Mouse (Mus musculus): ENCODE results near the gene Camta1. TPM values are rescaled to one million over a fixed set of nuclear protein-coding genes. Genes with fewer than 3 reads are reported as not detected.

The Camta1 gene
- polyA plus RNA-seq, 1 experiment from 2014 or later = 77.1 TPM

- Histone ChIP-seq H3K27me3 (no peaks in the 10 kb centered on the region), H3K4me3 (replicated peaks) (no peak overlapping the region), H3K36me3 (no peaks in the 10 kb centered on the region), H3K4me1 (no peaks in the 10 kb centered on the region), H3K4me2 (replicated peaks) (no peak overlapping the region), H3K9ac (no peak overlapping the region), H3K27ac (replicated peaks) (no peak overlapping the region), H3K9me3 (replicated peaks) (no peaks in the 10 kb centered on the region)
- ATAC-seq (ENCODE audit: insufficient number of reproducible peaks, low FRiP score, low TSS enrichment, low read depth) = no peak
- WGBS = 54% methylated on average over 6 of the region's 6 CpGs
These were observed 572.6 kb downstream of the Camta1 start for GRCm38 (mm10) chr4:151288893-151289585.

- Histone ChIP-seq H3K27ac (replicated peaks) (no peak overlapping the region), H3K4me3 (replicated peaks) (no peak overlapping the region), H3K9me3 (replicated peaks) (no peaks in the 10 kb centered on the region), H3K27me3 (no peaks in the 10 kb centered on the region), H3K4me2 (replicated peaks) (no peak overlapping the region), H3K9ac (no peak overlapping the region), H3K36me3 (no peaks in the 10 kb centered on the region), H3K4me1 (no peaks in the 10 kb centered on the region)
- 58% methylated on average over 12 of the region's 12 CpGs for WGBS
- ATAC-seq (ENCODE audit: insufficient number of reproducible peaks, low FRiP score, low TSS enrichment, low read depth) = no peak
These were observed 575.7 kb downstream of the Camta1 start for GRCm38 (mm10) chr4:151285905-151286445.

GRCm38 (mm10) chr4:151285432-151285831 is 576.2 kb downstream of the Camta1 start:
- no peak overlapping the region for H3K4me3 ChIP-seq (replicated peaks)
- 70% methylated on average over 3 of the region's 3 CpGs for WGBS
- no peak overlapping the region for H3K4me2 ChIP-seq (replicated peaks)
- H3K9me3 ChIP-seq (replicated peaks) = no peaks in the 10 kb centered on the region
- no peak for ATAC-seq (ENCODE audit: insufficient number of reproducible peaks, low FRiP score, low TSS enrichment, low read depth)
- H3K27me3 ChIP-seq = no peaks in the 10 kb centered on the region
- no peaks in the 10 kb centered on the region for H3K4me1 ChIP-seq
- no peak overlapping the region for H3K27ac ChIP-seq (replicated peaks)
- H3K36me3 ChIP-seq = no peaks in the 10 kb centered on the region
- H3K9ac ChIP-seq = no peak overlapping the region

- ATAC-seq (ENCODE audit: insufficient number of reproducible peaks, low FRiP score, low TSS enrichment, low read depth) = no peak
- Histone ChIP-seq H3K27me3 (no peaks in the 10 kb centered on the region), H3K9ac (no peak overlapping the region), H3K27ac (replicated peaks) (no peak overlapping the region), H3K4me2 (replicated peaks) (no peak overlapping the region), H3K4me1 (no peaks in the 10 kb centered on the region), H3K4me3 (replicated peaks) (no peak overlapping the region), H3K36me3 (no peaks in the 10 kb centered on the region), H3K9me3 (replicated peaks) (no peaks in the 10 kb centered on the region)
- WGBS = 29% methylated on average over 16 of the region's 16 CpGs
These were observed 578.5 kb downstream of the Camta1 start for GRCm38 (mm10) chr4:151283092-151283741.

GRCm38 (mm10) chr4:151282103-151282502 is 579.6 kb downstream of the Camta1 start:
- no peak overlapping the region for H3K27ac ChIP-seq (replicated peaks)
- no peak overlapping the region for H3K9ac ChIP-seq
- no peak overlapping the region for H3K4me3 ChIP-seq (replicated peaks)
- no peaks in the 10 kb centered on the region for H3K9me3 ChIP-seq (replicated peaks)
- H3K4me1 ChIP-seq = no peaks in the 10 kb centered on the region
- H3K36me3 ChIP-seq = no peaks in the 10 kb centered on the region
- no peak overlapping the region for H3K4me2 ChIP-seq (replicated peaks)
- WGBS = 69% methylated on average over 14 of the region's 14 CpGs
- no peak for ATAC-seq (ENCODE audit: insufficient number of reproducible peaks, low FRiP score, low TSS enrichment, low read depth)
- H3K27me3 ChIP-seq = no peaks in the 10 kb centered on the region

- Histone ChIP-seq H3K36me3 (no peaks in the 10 kb centered on the region), H3K27me3 (no peaks in the 10 kb centered on the region), H3K9ac (no peak overlapping the region), H3K4me3 (replicated peaks) (no peak overlapping the region), H3K9me3 (replicated peaks) (no peaks in the 10 kb centered on the region), H3K4me1 (0 out of 2 replicates have a peak, but pooled peaks cover 4% of the 10 kb centered on the region), H3K4me2 (replicated peaks) (no peak overlapping the region), H3K27ac (replicated peaks) (no peak overlapping the region)
- ATAC-seq (ENCODE audit: insufficient number of reproducible peaks, low FRiP score, low TSS enrichment, low read depth) = 0 out of 2 replicates have a peak, but pooled peaks have one; percentile 37
- WGBS = 50% methylated on average over 13 of the region's 13 CpGs
These were observed 586.4 kb downstream of the Camta1 start for GRCm38 (mm10) chr4:151275292-151275691.

GRCm38 (mm10) chr4:151263786-151264414 is 597.8 kb downstream of the Camta1 start:
- Histone ChIP-seq H3K9ac (no peak overlapping the region), H3K9me3 (replicated peaks) (no peaks in the 10 kb centered on the region), H3K27me3 (peaks cover 19% of the 10 kb centered on the region), H3K4me3 (replicated peaks) (no peak overlapping the region), H3K4me2 (replicated peaks) (no peak overlapping the region), H3K27ac (replicated peaks) (0 out of 2 replicates have a peak overlapping the region, but pooled peaks have one; percentile 2), H3K4me1 (peaks cover 19% of the 10 kb centered on the region), H3K36me3 (no peaks in the 10 kb centered on the region)
- ATAC-seq (ENCODE audit: insufficient number of reproducible peaks, low FRiP score, low TSS enrichment, low read depth) = no peak
- 39% methylated on average over 14 of the region's 14 CpGs for WGBS

GRCm38 (mm10) chr4:151263052-151263451 is 598.6 kb downstream of the Camta1 start:
- Histone ChIP-seq H3K4me3 (replicated peaks) (no peak overlapping the region), H3K27me3 (peaks cover 19% of the 10 kb centered on the region), H3K9ac (no peak overlapping the region), H3K27ac (replicated peaks) (no peak overlapping the region), H3K4me1 (peaks cover 19% of the 10 kb centered on the region), H3K9me3 (replicated peaks) (no peaks in the 10 kb centered on the region), H3K36me3 (no peaks in the 10 kb centered on the region), H3K4me2 (replicated peaks) (no peak overlapping the region)
- 59% methylated on average over 7 of the region's 7 CpGs for WGBS
- no peak for ATAC-seq (ENCODE audit: insufficient number of reproducible peaks, low FRiP score, low TSS enrichment, low read depth)

GRCm38 (mm10) chr4:151256622-151257021 is 605.1 kb downstream of the Camta1 start:
- H3K27me3 ChIP-seq = peaks cover 8% of the 10 kb centered on the region; the same call in 1 of the 2 replicates
- 60% methylated on average over 4 of the region's 4 CpGs for WGBS
- ATAC-seq (ENCODE audit: insufficient number of reproducible peaks, low FRiP score, low TSS enrichment, low read depth) = no peak

GRCm38 (mm10) chr4:151250824-151251223 is 610.9 kb downstream of the Camta1 start:
- H3K4me3 ChIP-seq (replicated peaks) = no peak overlapping the region
- no peak overlapping the region for H3K4me2 ChIP-seq (replicated peaks)
- no peaks in the 10 kb centered on the region for H3K27me3 ChIP-seq
- H3K9me3 ChIP-seq (replicated peaks) = no peaks in the 10 kb centered on the region
- no peak overlapping the region for H3K9ac ChIP-seq
- no peaks in the 10 kb centered on the region for H3K4me1 ChIP-seq
- no peaks in the 10 kb centered on the region for H3K36me3 ChIP-seq
- 83% methylated on average over 6 of the region's 6 CpGs for WGBS
- no peak for ATAC-seq (ENCODE audit: insufficient number of reproducible peaks, low FRiP score, low TSS enrichment, low read depth)
- no peak overlapping the region for H3K27ac ChIP-seq (replicated peaks)

More at GRCm38 (mm10) chr4:151256622-151257021, 605.1 kb downstream of the Camta1 start:
- Histone ChIP-seq H3K4me2 (replicated peaks) (no peak overlapping the region), H3K36me3 (no peaks in the 10 kb centered on the region), H3K4me1 (no peaks in the 10 kb centered on the region), H3K9ac (no peak overlapping the region), H3K4me3 (replicated peaks) (no peak overlapping the region), H3K9me3 (replicated peaks) (no peaks in the 10 kb centered on the region), H3K27ac (replicated peaks) (no peak overlapping the region)

- Histone ChIP-seq H3K4me2 (replicated peaks) (no peak overlapping the region), H3K27me3 (peaks cover 14% of the 10 kb centered on the region), H3K36me3 (no peaks in the 10 kb centered on the region), H3K4me1 (no peaks in the 10 kb centered on the region), H3K9me3 (replicated peaks) (no peaks in the 10 kb centered on the region), H3K9ac (no peak overlapping the region), H3K27ac (replicated peaks) (no peak overlapping the region), H3K4me3 (replicated peaks) (no peak overlapping the region)
- WGBS = 60% methylated on average over 7 of the region's 7 CpGs
- ATAC-seq (ENCODE audit: insufficient number of reproducible peaks, low FRiP score, low TSS enrichment, low read depth) = no peak
These were observed 616.4 kb downstream of the Camta1 start for GRCm38 (mm10) chr4:151245068-151245797.
